Mouse (Mus musculus): ENCODE data around the gene Sh3bp2.
"Not testable (repeated sequence)": the region's sequence is repeated elsewhere in the genome, so short reads cannot be mapped to it uniquely, and the experiment has no call there.

Sh3bp2 gene

GRCm38 (mm10) chr5:34573268-34574221 lies 47.9 kb downstream of the Sh3bp2 start, which contains the start of gene Add1:
Add1 (plus strand) TSS chr5:34573664.
- peak; percentile 96 to 97 for DNase-seq

- no peak for DNase-seq
These were observed 49.1 kb downstream of the Sh3bp2 start for GRCm38 (mm10) chr5:34574721-34575120.

- no peak for DNase-seq
These were observed 50.6 kb downstream of the Sh3bp2 start for GRCm38 (mm10) chr5:34576286-34576685.

GRCm38 (mm10) chr5:34578038-34578655 lies 52.5 kb downstream of the Sh3bp2 start:
- DNase-seq: no peak

GRCm38 (mm10) chr5:34579377-34579776 lies 53.7 kb downstream of the Sh3bp2 start:
- no peak for DNase-seq

- DNase-seq: peak; percentile 24 to 46
These were observed 56.2 kb downstream of the Sh3bp2 start for GRCm38 (mm10) chr5:34581671-34582313.

GRCm38 (mm10) chr5:34582314-34582675 lies 56.7 kb downstream of the Sh3bp2 start:
- DNase-seq: no peak

GRCm38 (mm10) chr5:34585216-34585615 lies 59.6 kb downstream of the Sh3bp2 start:
- no peak for DNase-seq

GRCm38 (mm10) chr5:34587881-34588280 lies 62.2 kb downstream of the Sh3bp2 start:
- no peak for DNase-seq

GRCm38 (mm10) chr5:34590059-34590458 lies 64.4 kb downstream of the Sh3bp2 start:
- no peak for DNase-seq

- DNase-seq: no peak
These were observed 65.1 kb downstream of the Sh3bp2 start for GRCm38 (mm10) chr5:34590702-34591101.

GRCm38 (mm10) chr5:34591388-34592004 lies 65.9 kb downstream of the Sh3bp2 start:
- DNase-seq: no peak

- DNase-seq: not testable (repeated sequence)
These were observed 66.6 kb downstream of the Sh3bp2 start for GRCm38 (mm10) chr5:34592224-34592623.

- DNase-seq: no peak
These were observed 67.0 kb downstream of the Sh3bp2 start for GRCm38 (mm10) chr5:34592666-34593065.

GRCm38 (mm10) chr5:34593202-34593727 lies 67.6 kb downstream of the Sh3bp2 start:
- DNase-seq: no peak

GRCm38 (mm10) chr5:34604576-34604975 lies 78.9 kb downstream of the Sh3bp2 start:
- DNase-seq: no peak

GRCm38 (mm10) chr5:34607100-34607880 lies 81.7 kb downstream of the Sh3bp2 start:
- peak; percentile 41 to 50 for DNase-seq

- peak; percentile 20 to 34 for DNase-seq
These were observed 82.6 kb downstream of the Sh3bp2 start for GRCm38 (mm10) chr5:34608226-34608625.

- no peak for DNase-seq
These were observed 84.3 kb downstream of the Sh3bp2 start for GRCm38 (mm10) chr5:34609966-34610365.
